Mouse (Mus musculus) WW6 (cell line): ENCODE data around the gene Socs2.

Experiments
- DNase-seq: peaks from one replicate; pipeline ENCODE4 v3.0.0-alpha.2; 2013; ENCODE audit warnings: low read depth, low spot score

Gene Socs2

GRCm38 (mm10) chr10:95354047-95354446, 62.9 kb downstream of the Socs2 start:
- no peak for DNase-seq

GRCm38 (mm10) chr10:95348457-95348856, 68.5 kb downstream of the Socs2 start:
- DNase-seq: no peak

GRCm38 (mm10) chr10:95347776-95348175, 69.2 kb downstream of the Socs2 start:
- DNase-seq: no peak

GRCm38 (mm10) chr10:95342833-95343590, 74.0 kb downstream of the Socs2 start:
- no peak for DNase-seq

GRCm38 (mm10) chr10:95340676-95341075, 76.3 kb downstream of the Socs2 start:
- no peak for DNase-seq

GRCm38 (mm10) chr10:95337589-95337988, 79.4 kb downstream of the Socs2 start:
- DNase-seq: no peak

- no peak for DNase-seq
These were observed 80.0 kb downstream of the Socs2 start for GRCm38 (mm10) chr10:95336781-95337544.
